Mouse (Mus musculus): ENCODE results near the gene Myom1.

Myom1 gene

GRCm38 (mm10) chr17:71087396-71088153 is 85.1 kb downstream of the Myom1 start:
- Histone ChIP-seq H3K36me3 (ENCODE audit: insufficient read depth, low read length) (no peaks in the 10 kb centered on the region), H3K27me3 (ENCODE audit: insufficient read depth, low read length) (no peaks in the 10 kb centered on the region), H3K4me3 (replicated peaks; ENCODE audit: low read length) (no peak overlapping the region), H3K4me1 (replicated peaks; ENCODE audit: low read depth, low read length) (no peaks in the 10 kb centered on the region), H3K9me3 (ENCODE audit: low read length) (no peaks in the 10 kb centered on the region)
- no peak for TF ChIP-seq NANOG (IDR thresholded peaks at IDR 0.05; ENCODE audit: borderline replicate concordance, low read length)
- TF ChIP-seq CTCF (conservative IDR thresholded peaks at IDR 0.05; ENCODE audit: low read length), result no peak
- TF ChIP-seq POU5F1 (IDR thresholded peaks at IDR 0.05; ENCODE audit: borderline replicate concordance, low read length), result no peak

GRCm38 (mm10) chr17:71088154-71088521 is 85.7 kb downstream of the Myom1 start:
- TF ChIP-seq CTCF (conservative IDR thresholded peaks at IDR 0.05; ENCODE audit: low read length) (no peak), POU5F1 (IDR thresholded peaks at IDR 0.05; ENCODE audit: borderline replicate concordance, low read length) (no peak), NANOG (IDR thresholded peaks at IDR 0.05; ENCODE audit: borderline replicate concordance, low read length) (no peak)
- no peaks in the 10 kb centered on the region for H3K4me1 ChIP-seq (replicated peaks; ENCODE audit: low read depth, low read length)
- H3K27me3 ChIP-seq (ENCODE audit: insufficient read depth, low read length), result no peaks in the 10 kb centered on the region
- H3K36me3 ChIP-seq (ENCODE audit: insufficient read depth, low read length), result no peaks in the 10 kb centered on the region
- H3K9me3 ChIP-seq (ENCODE audit: low read length), result no peaks in the 10 kb centered on the region
- H3K4me3 ChIP-seq (replicated peaks; ENCODE audit: low read length), result no peak overlapping the region

GRCm38 (mm10) chr17:71088991-71089434 is 86.6 kb downstream of the Myom1 start:
- Histone ChIP-seq H3K9me3 (ENCODE audit: low read length) (no peaks in the 10 kb centered on the region), H3K36me3 (ENCODE audit: insufficient read depth, low read length) (no peaks in the 10 kb centered on the region), H3K4me1 (replicated peaks; ENCODE audit: low read depth, low read length) (no peaks in the 10 kb centered on the region), H3K4me3 (replicated peaks; ENCODE audit: low read length) (no peak overlapping the region), H3K27me3 (ENCODE audit: insufficient read depth, low read length) (no peaks in the 10 kb centered on the region)
- TF ChIP-seq POU5F1 (IDR thresholded peaks at IDR 0.05; ENCODE audit: borderline replicate concordance, low read length) (no peak), CTCF (conservative IDR thresholded peaks at IDR 0.05; ENCODE audit: low read length) (no peak)

- Histone ChIP-seq H3K4me1 (replicated peaks; ENCODE audit: low read depth, low read length) (0 out of 2 replicates have a peak, but pooled peaks cover 3% of the 10 kb centered on the region), H3K36me3 (ENCODE audit: insufficient read depth, low read length) (no peaks in the 10 kb centered on the region), H3K27me3 (ENCODE audit: insufficient read depth, low read length) (no peaks in the 10 kb centered on the region), H3K4me3 (replicated peaks; ENCODE audit: low read length) (no peak overlapping the region), H3K9me3 (ENCODE audit: low read length) (no peaks in the 10 kb centered on the region)
- TF ChIP-seq NANOG (IDR thresholded peaks at IDR 0.05; ENCODE audit: borderline replicate concordance, low read length), result no peak
- TF ChIP-seq POU5F1 (IDR thresholded peaks at IDR 0.05; ENCODE audit: borderline replicate concordance, low read length), result no peak
- no peak for TF ChIP-seq CTCF (conservative IDR thresholded peaks at IDR 0.05; ENCODE audit: low read length)
Measured at GRCm38 (mm10) chr17:71089781-71090480, 87.5 kb downstream of the Myom1 start.

GRCm38 (mm10) chr17:71091024-71091423 is 88.6 kb downstream of the Myom1 start:
- H3K27me3 ChIP-seq (ENCODE audit: insufficient read depth, low read length), result no peaks in the 10 kb centered on the region
- no peak overlapping the region for H3K4me3 ChIP-seq (replicated peaks; ENCODE audit: low read length)
- TF ChIP-seq CTCF (conservative IDR thresholded peaks at IDR 0.05; ENCODE audit: low read length), result no peak
- TF ChIP-seq POU5F1 (IDR thresholded peaks at IDR 0.05; ENCODE audit: borderline replicate concordance, low read length), result no peak
- TF ChIP-seq NANOG (IDR thresholded peaks at IDR 0.05; ENCODE audit: borderline replicate concordance, low read length), result no peak
- no peaks in the 10 kb centered on the region for H3K9me3 ChIP-seq (ENCODE audit: low read length)
- 0 out of 2 replicates have a peak, but pooled peaks cover 5% of the 10 kb centered on the region for H3K4me1 ChIP-seq (replicated peaks; ENCODE audit: low read depth, low read length)
- no peaks in the 10 kb centered on the region for H3K36me3 ChIP-seq (ENCODE audit: insufficient read depth, low read length)

- no peak for TF ChIP-seq CTCF (conservative IDR thresholded peaks at IDR 0.05; ENCODE audit: low read length)
- TF ChIP-seq POU5F1 (IDR thresholded peaks at IDR 0.05; ENCODE audit: borderline replicate concordance, low read length), result no peak
- TF ChIP-seq NANOG (IDR thresholded peaks at IDR 0.05; ENCODE audit: borderline replicate concordance, low read length), result no peak
- H3K36me3 ChIP-seq (ENCODE audit: insufficient read depth, low read length), result no peaks in the 10 kb centered on the region
Measured at GRCm38 (mm10) chr17:71092341-71092740, 89.9 kb downstream of the Myom1 start.

GRCm38 (mm10) chr17:71093793-71094192 is 91.4 kb downstream of the Myom1 start:
- Histone ChIP-seq H3K4me3 (replicated peaks; ENCODE audit: low read length) (no peak overlapping the region), H3K27me3 (ENCODE audit: insufficient read depth, low read length) (no peaks in the 10 kb centered on the region), H3K9me3 (ENCODE audit: low read length) (no peaks in the 10 kb centered on the region), H3K36me3 (ENCODE audit: insufficient read depth, low read length) (no peaks in the 10 kb centered on the region), H3K4me1 (replicated peaks; ENCODE audit: low read depth, low read length) (0 out of 2 replicates have a peak, but pooled peaks cover 5% of the 10 kb centered on the region)
- TF ChIP-seq NANOG (IDR thresholded peaks at IDR 0.05; ENCODE audit: borderline replicate concordance, low read length), result no peak

More at GRCm38 (mm10) chr17:71092341-71092740, 89.9 kb downstream of the Myom1 start:
- Histone ChIP-seq H3K9me3 (ENCODE audit: low read length) (no peaks in the 10 kb centered on the region), H3K4me1 (replicated peaks; ENCODE audit: low read depth, low read length) (0 out of 2 replicates have a peak, but pooled peaks cover 5% of the 10 kb centered on the region), H3K4me3 (replicated peaks; ENCODE audit: low read length) (no peak overlapping the region), H3K27me3 (ENCODE audit: insufficient read depth, low read length) (no peaks in the 10 kb centered on the region)

GRCm38 (mm10) chr17:71094438-71094837 is 92.0 kb downstream of the Myom1 start:
- no peak for TF ChIP-seq POU5F1 (IDR thresholded peaks at IDR 0.05; ENCODE audit: borderline replicate concordance, low read length)
- TF ChIP-seq NANOG (IDR thresholded peaks at IDR 0.05; ENCODE audit: borderline replicate concordance, low read length), result no peak
- TF ChIP-seq CTCF (conservative IDR thresholded peaks at IDR 0.05; ENCODE audit: low read length), result no peak
- Histone ChIP-seq H3K4me1 (replicated peaks; ENCODE audit: low read depth, low read length) (0 out of 2 replicates have a peak, but pooled peaks cover 5% of the 10 kb centered on the region), H3K27me3 (ENCODE audit: insufficient read depth, low read length) (no peaks in the 10 kb centered on the region), H3K9me3 (ENCODE audit: low read length) (no peaks in the 10 kb centered on the region), H3K36me3 (ENCODE audit: insufficient read depth, low read length) (no peaks in the 10 kb centered on the region), H3K4me3 (replicated peaks; ENCODE audit: low read length) (no peak overlapping the region)
